Mouse (Mus musculus) spleen, postnatal 10 days (tissue): Measurements from ENCODE around the gene Zfp719.

ENCODE experiments used
- DNase-seq, 2 experiments: peaks; one replicate each; pipeline ENCODE4 v3.0.0; 2021 to 2022; ENCODE audit warnings: low spot score in 2 of 2

The Zfp719 gene

DNA sequence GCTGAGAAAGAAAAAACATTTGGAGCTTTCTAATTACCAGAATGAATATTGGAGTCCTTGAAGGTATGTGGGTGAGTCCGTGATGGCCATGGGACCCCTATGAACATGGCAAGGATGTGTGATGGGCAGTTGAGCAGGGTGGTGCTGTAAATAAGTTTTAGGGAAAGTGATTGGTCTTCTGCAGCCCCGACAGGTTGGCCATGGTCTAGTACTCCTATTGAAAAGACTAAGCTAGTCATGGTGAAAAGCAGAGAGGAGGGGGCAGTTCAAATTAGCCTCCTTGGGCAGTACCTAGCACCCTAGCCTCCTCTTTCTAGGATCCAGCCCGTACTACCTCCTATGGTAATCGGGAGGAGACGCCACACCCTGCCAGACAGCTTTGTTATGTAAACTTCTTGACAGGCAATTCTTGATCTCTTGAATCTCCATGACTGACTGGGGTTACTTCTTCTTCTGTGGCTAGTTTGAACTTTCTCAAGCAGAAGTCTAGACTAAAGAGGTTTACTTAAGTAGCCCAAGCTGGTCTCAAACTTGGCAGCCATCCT, 28.4 kb downstream of the Zfp719 start:
- no peak for DNase-seq

DNA sequence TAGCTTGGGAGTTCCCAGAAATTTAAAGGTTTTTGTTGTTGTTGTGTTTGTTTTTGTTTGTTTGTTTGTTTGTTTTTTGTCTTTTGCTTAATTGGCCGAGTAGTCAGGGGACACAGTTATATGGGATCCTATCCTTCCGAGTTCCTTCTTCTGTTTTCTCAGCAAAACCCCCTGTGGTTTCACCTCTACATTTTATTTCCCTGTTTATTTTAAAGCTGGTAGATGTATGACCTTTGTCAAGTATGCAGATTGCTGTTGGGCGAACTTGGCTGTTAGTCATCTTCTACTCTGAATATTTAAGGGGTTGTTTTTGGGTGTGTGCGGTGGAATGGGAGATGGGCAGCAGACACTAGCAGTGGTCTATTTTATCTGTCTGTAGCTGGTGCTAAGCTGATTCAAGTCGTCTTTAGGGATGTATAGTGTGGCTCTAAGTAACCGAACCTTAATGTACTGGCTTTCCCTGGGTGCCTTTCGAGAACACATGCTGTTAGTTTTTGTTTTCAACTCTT, 29.0 kb downstream of the Zfp719 start:
- no peak for DNase-seq

DNA sequence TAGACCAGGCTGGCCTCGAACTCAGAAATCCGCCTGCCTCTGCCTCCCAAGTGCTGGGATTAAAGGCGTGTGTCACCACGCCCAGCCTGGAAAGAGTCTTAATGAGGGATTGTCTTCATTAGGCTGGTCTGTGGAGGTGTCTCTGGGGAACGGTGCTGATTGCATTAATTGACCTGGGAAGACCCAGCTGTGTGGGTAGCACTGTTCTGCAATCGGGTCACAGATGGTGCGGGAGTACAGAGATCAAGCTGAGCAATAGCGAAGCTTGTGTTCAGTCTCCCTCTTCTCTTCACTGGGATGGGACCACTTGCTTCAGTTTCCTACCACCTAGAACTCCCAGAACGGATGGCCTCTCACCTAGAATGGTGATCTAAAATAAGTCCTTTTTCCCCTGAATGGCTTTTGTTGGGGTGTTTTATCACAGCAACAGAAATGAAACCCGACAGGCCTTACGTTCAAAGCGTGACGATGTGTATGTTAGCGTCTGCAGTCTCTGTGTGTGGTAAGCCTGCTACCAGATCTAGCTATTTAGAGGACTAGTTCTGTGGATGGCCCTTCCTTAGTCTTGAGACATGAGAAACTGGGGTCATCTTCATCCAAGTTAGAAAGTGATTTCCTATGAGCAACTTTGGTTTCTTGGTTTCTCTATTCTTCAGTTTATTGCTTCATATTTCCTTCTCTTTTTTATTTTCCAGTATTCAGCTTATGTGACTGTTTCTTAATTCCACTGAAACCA, 34.6 kb downstream of the Zfp719 start:
- no peak for DNase-seq

DNA sequence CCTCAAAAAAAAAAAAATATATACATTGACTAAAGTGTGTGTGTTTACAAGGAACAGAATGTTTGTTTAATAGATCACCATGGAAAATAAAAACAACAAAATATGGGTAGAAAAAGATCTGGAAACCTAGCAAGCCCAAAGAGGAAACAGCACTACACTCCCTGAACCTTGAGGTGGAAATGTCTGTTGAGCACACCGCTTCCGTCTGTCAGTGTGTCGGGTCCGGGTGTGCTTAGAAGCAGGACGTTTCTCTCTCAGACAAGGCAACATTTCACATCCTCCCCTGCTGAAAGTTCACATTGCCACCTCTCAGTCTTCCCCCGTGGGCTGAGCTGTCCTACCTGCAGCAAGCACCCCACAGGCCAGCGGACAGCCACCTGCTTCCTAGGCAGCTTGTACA, 43.5 kb downstream of the Zfp719 start:
- no peak for DNase-seq

DNA sequence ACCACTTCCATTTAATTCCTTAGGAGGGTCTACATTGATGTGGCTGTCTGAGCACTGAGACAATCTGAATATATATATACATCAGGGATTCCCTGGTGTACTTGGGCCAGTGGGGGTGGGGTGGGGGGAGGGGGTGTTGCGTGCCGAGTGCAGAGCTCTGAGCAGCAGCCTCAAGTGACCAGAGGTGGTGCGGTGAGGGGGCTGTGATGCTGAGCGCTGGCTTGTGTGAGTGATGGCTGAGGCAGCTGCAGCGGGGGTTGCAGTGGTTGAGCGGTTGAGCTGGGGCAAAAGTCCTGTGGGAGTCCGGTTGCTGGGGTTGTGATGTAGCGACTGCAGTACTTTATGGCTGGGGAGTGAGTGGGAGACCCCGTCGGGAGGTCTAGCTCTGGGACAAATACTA, 44.4 kb downstream of the Zfp719 start:
- DNase-seq, result no peak

DNA sequence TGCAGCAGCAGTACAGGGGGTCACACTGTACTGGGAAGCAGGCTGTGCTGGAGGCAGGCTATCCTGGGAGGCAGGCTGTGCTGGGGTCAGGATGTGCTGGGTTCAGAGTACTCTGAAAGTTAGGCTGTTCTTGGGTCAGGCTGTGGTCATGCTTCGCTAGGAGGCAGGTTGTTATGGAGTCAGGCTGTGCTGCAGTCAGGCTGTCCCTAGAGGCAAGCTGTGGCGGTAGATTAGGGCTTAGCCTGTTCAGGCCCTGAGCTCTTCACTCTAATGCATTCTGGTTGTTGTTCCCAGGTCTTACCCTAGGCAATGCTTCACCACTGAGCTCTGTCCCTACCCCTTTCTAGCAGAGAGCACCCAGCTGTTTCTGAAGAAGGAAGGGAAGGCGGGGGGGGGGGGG, 45.7 kb downstream of the Zfp719 start:
- no peak for DNase-seq

DNA sequence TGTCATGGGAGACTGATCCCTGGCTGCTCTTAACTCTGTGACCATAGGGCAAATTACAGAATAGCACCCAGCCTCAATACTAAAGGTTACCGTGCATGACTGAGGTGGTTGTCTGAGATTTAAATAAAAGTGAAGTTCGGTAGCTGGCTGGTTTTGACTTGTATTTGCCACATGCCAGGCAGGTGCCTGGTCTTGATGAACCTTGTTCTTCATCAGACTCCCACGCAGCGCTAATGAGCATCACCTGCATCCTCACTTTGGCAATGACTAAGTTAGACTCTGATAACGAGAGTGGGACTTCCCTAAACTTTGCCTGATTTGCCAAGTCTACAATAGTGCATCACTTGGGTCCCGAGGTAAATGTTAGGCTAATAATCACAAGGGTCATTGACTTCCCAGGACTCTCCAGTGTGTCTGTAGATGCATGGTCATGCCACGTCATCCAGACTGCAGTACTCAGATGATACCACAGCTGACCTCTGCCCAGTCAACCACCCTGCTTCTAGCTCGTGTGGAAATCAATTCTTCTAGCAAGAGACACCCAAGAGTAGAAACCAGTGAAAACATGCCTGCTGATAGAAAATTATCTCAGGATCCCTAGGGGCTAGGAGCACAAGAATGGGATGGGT, 46.5 kb downstream of the Zfp719 start:
- no peak for DNase-seq

DNA sequence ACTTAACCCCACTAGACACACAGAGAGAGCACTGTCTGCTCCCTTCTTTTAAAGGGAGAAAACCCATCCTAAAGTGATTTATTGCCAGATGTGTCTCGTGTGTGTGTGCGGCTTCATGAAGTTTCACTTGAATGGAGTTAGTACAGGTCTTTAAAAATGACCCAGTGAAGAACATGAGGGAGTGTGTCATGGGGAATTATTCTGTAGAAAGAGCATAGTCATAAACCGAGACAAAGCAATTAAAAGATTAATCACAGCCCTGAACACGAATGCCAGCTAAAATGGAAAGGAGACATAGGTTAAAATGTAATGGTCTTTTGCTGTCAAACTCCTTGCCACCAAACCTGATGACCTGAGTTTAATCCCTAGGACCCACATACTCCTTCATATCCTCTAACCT, 54.5 kb downstream of the Zfp719 start:
- no peak for DNase-seq

DNA sequence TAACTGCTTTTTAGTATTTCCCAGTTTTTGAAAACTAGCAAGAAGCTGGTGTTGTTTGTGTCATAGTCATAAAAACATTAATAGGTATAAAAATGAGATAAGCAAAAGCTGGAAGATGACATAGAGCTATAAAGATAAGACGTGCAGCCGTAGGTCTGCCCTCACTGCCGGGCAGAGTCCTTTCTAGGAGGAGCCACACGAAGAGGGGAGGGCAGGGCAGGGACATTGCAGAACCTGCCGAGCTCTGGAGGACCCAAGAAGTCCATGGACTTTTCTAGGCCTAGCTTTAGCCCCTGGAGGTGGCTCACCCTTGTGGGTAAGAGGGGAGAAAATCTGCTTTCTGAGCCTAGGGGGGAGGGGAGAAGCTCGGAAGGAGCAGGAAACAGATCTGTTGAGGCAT, 55.1 kb downstream of the Zfp719 start, which contains the start of gene Ceacam18:
Ceacam18 (plus strand) TSS at position 208 of the 400 bp plus-strand sequence.
- DNase-seq, result no peak

DNA sequence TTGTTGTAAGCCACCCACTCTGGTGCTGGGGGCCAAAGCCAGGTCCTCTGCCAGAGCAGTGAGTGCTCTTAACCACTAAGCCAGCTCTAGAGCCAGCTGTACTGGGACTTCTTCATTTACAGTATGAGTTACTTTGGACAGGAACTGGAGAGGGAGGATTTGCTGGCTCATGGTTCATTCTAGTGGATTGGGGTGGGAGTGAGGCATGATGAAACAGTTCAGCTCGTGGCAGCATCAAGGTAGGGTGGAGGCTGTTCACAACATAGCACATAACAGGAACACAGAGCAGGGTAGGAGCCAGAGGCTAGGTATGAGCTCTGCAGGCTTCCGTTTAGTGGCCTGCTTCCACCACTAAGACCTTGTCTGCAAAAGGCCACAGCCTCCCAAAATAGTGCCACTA, 56.8 kb downstream of the Zfp719 start:
- no peak for DNase-seq

DNA sequence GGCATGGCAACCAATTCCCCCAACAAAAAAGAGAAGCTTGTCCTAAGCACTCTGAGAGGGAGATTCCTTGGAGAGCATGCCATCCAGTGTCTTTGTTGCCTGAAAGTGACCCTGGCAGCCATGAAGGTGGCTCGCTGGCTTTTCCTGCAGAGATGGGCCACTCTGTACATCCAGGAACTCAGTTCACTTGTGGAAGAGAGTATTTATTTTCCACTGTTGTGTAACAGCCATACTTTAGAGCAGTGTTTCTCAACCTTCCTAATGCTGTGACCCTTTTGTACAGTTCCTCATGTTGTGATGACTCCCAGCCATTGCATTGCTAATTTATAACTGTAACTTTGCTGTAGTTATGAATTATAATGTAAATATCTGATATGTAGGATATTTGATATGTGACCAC, 57.7 kb downstream of the Zfp719 start:
- DNase-seq, result no peak

DNA sequence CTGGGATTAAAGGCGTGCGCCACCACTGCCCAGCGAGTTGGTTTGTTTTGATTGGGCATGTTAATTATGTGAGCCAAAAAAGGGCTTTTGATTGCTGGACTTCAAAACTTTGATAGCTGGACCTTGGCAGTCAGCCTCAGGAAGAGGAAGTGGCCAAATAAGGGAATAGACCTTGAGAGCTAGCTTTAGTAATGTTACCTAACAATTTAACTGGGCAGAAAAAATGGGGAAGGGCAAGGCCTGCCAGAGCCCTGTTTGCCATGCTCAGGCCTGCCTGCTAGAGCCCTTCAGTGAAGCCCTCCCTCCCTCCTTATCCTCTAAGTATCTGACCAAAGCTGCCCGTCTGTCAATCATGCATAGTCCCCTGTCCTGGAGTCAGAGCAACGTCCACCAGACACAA, 63.2 kb downstream of the Zfp719 start:
- no peak for DNase-seq
